Mouse (Mus musculus) frontal cortex, postnatal 36 days (tissue): Measurements from ENCODE around the gene Rufy4.
"Not testable (repeated sequence)": the region's sequence is repeated elsewhere in the genome, so short reads cannot be mapped to it uniquely, and the experiment has no call there.

ENCODE experiments used
- DNase-seq, 2 experiments: peaks; one replicate each; pipeline ENCODE4 v3.0.0; 2022; ENCODE audit warnings: low spot score in 2 of 2

Rufy4 gene

GRCm38 (mm10) chr1:74150101-74150500 lies 24.8 kb downstream of the Rufy4 start:
- DNase-seq: no peak

DNA sequence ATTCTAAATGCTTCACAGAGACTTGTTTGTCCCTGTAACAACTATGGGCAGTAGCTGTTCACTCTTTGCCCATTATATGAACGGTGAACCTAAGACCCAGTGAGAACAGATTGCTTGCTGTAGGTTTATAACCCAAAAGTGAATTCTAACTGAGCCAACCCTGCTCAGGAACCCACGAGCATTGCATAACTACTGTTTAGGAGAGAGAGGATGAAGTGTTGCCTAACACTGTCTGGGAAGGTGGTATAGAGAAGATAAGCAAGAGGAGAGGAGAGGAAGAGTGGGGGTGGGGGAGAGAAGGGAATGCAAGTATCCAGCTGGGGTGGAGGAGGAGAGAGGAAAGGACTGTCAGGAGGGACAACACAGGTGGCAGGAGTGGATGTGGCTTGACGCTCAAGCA lies 25.8 kb downstream of the Rufy4 start:
- DNase-seq: no peak

DNA sequence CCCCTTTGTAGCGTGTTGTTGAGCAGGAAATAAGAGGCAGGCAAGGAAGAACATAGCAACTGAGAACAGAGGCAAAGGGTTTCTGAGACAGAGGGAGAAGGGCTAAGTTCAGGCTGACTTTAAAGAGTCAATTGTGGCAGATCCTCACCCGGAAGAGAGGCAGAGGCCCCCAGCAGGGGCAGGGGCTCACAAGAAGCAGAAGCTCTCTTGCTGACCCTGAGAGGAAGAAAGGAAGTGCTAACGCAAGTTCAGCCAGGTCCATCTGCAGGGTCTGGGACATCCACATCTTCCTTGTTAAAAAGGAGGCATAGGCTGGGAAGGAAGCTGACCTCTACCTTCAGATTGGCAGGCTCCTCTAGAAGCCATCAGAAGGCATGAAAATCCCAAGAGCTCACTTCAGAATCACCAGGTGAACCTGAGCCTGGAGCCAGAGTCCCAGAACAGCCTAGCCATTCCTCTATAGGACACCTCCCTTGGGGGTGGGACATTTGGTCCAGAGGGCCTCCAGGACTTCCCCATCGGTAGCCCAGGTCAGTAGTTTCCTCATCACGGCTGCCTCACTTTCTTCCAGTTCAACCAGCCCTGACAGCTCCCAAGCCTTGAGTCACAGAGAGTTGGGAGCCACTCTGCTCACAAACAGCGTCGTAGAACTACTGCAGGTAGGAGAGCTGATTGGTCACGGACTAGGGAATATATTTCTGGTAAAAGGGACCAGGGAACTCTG lies 28.3 kb downstream of the Rufy4 start, which contains the start of gene Cxcr2:
Gene Cxcr2 (plus strand): TSS at position 529 of the 724 bp plus-strand sequence.
- no peak for DNase-seq

- no peak for DNase-seq
Measured at GRCm38 (mm10) chr1:74155435-74156012, 30.2 kb downstream of the Rufy4 start.

DNA sequence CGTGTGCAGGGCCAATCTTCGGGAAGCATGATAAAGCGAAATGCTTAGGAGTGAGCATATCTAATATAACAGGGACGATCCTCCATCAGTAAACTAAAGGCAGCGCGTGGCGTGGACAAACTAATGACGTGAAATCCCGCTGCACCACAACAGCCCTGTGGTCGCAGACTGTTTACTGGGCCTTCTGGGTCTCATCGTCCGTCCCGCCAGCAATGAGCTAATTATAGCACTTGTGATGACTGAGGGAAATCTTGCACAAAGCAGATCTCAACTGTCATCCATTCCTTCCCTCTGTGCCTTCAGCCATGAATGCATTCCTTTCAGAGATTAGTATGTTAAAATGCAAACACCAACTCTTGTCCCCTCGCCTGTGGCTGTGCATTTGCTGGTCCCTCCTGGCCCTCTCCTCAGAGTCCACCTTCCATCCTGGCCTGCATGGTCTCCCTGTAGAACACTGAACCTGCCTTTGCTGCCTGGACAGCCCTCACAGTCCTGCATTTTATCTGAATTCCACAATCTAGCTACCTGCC lies 31.1 kb downstream of the Rufy4 start:
- no peak for DNase-seq

GRCm38 (mm10) chr1:74159613-74160012 lies 34.3 kb downstream of the Rufy4 start:
- DNase-seq: not testable (repeated sequence)

DNA sequence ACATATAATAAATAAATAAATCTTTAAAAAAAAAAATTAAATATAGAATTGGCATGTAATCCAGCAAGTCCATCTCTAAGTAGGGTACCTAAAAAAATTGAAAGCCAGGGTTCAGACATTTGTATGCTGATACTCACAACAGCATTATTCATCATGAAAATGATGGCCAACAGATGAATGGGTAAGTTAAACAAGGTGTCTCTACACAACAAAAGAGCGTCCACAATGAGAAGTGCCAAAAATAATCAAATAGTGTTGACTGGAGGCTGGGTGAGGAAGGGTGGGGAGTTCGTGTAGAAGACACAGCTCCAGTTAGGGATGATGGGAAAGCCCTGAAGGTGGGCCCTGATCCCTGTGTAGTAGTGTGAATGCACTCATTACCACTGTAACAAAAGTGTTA lies 34.7 kb downstream of the Rufy4 start:
- no peak for DNase-seq

DNA sequence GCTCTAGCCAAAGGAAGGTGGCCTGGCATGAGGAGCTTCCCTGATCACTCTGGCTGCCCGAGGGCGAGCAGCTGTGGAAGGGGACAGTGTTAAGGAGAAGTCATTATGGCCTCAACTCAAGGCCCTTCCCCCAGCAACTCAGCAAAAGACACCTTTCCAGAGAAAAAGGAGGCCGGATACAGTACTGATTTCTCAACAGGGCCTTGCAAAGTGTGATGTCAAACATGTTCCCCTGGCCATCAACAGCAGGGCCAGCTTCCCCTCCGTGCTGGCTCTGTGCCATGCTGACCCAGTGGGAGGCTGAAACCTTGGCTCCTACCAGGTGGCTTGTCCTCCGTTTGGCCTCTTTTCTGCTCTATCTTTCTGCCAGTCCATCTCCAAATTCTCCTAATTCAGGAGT lies 41.8 kb downstream of the Rufy4 start:
- DNase-seq: no peak

DNA sequence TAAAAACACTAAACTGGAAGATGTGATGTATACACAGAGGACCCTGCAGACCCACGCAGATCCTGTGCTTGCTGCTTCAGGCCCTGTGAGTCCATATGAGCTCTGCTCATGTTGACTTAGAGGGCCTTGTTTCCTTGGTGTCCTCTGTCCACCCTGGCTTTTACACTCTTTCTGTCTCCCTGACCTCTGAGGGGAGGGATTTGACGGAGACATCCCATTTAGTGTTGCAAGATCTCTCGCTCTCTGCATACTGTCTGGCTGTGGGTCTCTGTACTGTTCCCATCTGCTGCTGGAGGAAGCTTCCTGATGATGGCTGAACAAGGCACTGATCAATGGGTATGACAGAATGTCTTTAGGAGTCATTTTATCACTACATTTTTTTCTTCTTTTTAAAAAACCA lies 44.4 kb downstream of the Rufy4 start:
- DNase-seq: no peak

- DNase-seq: no peak
Measured at GRCm38 (mm10) chr1:74172722-74173121, 47.4 kb downstream of the Rufy4 start.

DNA sequence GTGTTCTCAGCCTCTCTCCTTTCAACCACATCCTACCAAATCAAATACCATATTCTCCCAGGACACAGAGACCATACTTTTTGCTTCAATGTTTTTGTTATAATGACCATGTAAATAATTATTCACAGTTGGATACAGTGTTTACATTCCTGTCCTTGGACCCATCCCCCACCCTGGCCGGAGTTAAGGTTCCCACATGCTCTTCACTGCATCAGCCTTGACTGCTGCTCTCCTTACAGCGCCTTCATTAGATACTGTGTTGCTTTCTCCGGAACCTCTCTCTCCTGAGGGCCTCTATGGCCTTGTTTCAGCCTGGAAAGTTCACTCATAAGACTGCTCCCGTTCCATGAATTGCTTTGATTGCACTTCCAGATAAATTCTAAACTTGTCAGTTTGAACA lies 50.4 kb downstream of the Rufy4 start:
- DNase-seq: no peak

- DNase-seq: no peak
Measured at GRCm38 (mm10) chr1:74178618-74179017, 53.3 kb downstream of the Rufy4 start.

DNA sequence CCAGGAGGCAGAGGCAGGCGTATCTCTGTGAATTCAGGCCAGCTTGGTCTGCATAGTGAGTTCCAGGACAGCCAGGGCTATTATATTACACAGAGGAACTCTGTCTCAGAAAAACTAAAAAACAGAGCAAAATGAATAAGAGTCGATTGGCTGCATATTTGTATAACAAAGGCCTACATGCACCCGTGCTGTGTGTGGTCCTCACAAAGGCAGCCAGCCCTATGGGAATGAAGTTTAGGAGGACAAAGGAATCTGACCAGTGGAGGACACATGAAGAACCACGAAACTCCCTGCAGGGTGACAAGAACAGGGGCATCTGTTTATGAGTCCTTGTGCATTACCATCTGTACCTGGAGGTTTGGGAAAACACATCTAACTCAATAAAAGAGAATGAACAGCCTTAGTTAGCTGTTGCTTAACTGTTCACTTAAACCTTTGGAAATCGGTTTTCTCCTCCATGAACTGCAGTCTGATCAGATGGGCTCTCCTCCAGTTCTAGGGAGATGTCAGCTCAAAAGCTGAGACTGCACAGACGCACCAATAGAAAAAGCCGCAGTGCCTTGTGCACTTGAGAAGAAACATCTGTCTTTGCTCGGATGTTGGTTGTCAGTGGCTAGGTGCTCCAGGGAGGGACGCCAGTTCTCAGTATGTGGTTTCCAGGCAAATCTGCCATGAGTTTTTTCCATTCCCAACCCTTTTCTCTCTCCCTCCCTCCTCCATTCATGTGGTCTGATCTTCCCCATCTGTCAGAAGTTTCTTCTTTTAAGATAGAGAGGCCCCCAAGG lies 54.5 kb downstream of the Rufy4 start:
- no peak for DNase-seq

DNA sequence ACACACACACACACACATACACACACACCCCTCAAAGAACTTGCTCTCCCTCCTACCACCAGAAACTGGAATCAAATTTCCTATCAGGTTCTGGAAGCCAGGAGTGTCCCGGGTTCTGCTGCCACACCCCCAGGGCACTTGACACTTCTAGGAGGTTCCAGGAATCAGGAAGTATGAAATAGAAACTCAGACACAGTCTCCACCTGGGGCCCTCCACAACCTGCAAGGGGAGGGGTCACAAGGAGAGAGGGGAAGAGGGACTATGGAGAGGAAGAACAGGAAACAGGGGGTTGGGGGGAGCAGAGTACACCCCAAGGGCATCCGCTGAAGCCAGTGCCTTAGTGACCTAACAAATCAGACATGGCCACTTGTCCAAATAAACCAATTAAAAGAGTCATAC lies 56.1 kb downstream of the Rufy4 start:
- DNase-seq: no peak

DNA sequence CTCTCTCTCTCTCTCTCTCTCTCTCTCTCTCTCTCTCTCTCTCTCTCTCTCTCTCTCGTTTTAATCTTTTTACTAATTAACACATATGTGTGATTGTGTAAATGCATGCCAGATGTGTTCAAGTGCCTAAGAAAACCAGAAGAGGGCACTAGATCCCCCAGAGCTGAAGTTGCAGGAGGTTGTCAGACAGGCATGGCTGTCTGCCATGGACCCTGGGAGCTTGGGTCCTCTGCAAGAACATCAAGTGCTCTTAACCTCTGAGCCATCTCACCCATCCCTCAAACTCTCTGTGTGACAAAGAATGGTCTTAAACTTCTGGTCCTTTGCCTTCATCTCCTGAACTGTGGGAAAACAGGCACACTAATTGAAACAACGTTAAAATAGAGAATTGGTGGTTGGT lies 57.7 kb downstream of the Rufy4 start:
- no peak for DNase-seq

DNA sequence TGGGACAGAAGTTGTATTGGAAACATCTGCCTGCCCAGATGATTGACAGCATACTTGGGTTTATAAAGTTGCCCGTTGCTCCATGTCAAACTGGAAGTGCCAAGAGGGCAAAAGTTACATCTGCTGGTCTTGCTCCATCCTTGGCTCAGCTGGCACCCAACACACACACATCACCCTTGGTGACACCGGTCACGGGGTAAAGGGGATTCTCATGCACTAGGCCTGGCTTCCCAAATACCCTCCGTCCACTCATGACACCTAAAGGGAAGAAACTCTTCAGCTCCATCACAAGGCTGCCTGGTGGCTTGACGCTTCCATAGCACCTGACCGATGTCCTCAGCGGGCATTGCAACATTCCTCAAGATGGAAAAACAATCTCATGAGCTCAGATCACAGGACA lies 65.1 kb downstream of the Rufy4 start:
- no peak for DNase-seq

- DNase-seq: no peak
Measured at GRCm38 (mm10) chr1:74192711-74193110, 67.4 kb downstream of the Rufy4 start.

DNA sequence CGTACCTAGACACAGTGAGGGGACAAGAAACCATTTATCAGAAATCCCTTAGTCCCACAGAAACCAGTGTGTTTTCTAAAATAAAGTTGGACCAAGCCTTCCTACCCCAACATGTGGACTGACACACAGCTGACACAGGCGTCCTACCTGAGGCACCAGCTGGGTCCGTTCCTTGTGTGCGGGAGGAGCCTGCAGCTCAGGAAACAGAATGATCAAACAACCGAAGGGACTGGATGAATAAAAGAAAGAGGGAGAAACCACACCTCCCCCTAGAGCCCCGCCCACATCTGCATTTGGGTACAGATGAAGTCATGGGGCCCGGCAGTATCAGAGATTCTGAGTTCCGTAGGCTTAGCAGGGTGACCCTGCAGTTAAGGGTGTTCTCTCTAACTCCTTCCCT lies 69.1 kb downstream of the Rufy4 start, which contains the start of gene Cxcr1:
Gene Cxcr1 (minus strand): TSS at position 187 of the 400 bp plus-strand sequence.
- DNase-seq: no peak

- DNase-seq: no peak
Measured at GRCm38 (mm10) chr1:74195961-74196360, 70.6 kb downstream of the Rufy4 start.

DNA sequence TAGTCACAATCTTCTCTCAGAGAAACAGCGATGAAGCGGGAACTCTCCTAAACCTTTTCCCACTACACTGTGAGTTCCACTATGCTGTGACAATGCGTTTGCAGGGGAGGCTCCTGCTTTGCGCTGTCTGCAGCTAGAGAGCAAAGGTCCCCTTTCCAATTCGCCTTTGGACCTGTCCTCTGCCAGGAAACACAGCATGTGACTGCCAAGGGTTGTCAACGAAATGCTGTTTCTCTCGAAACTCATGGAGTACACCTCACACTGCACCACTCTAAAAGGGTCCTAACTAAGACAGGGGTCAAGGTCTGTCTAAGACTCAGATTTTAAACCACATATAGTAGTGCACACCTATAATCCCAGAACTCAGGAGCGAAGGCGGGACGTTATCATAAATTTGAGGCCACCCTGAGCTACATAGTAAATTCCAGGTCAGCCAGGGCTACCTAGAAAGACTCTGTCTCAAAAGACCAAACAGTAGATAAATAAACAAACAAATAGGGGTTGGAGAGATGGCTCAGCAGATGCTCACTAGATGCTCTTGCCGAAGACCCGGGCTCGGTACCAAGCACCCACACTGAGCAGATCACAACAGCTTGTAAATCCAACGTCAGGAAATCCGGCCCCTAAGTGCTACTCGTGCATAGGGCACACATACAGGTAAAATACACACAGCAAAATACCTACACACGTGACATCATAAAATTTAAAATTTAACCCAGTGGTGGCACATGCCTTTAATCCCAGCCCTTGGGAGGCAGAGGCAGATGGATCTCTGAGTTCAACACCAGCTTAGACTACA lies 71.5 kb downstream of the Rufy4 start:
- DNase-seq: no peak
